31 mouse cellular contexts compared by ENCODE assay signal in the genomic region with DNA sequence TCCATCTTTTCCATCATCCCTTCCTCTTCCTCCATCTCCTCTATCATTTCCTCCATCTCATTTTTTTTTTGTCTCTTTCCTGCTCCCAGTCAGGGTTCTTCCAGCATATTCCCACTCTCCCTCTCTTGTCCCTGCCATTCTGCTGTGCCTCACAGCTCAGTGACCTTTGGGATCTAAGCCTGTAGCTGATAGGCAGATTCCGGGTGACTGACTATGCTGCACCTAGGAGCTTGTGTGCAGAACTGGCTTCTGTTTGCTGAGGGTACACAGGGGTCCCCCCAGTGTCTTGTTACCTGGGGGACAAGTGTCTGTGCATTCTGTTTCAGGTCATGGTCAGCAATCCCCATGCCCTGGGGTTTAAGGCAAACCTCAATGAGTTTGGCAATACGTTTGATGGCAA. TPM values are rescaled to one million over a fixed set of nuclear protein-coding genes. Genes with fewer than 3 reads are reported as not detected.
"Had no signal": no experiment of that assay in that cellular context is flagged by ENCODE, and none has a peak within 500 bp of the region (broad histone marks: within the 10 kb centered on the region; RNA-seq: fewer than 3 reads in every experiment).

No protein-coding gene starts in this region.

- H3K27ac ChIP-seq: gastrocnemius, adult 2 months; heart, embryonic 10.5 days; hindbrain, embryonic 10.5 days; hindbrain, embryonic 12.5 days; hindbrain, embryonic 14.5 days; kidney, embryonic 15.5 days; kidney, postnatal 0 days; left cerebral cortex, adult 2 months; limb, embryonic 10.5 days; limb, embryonic 12.5 days; liver, embryonic 13.5 days; liver, embryonic 15.5 days had no signal

- H3K4me3 ChIP-seq: gastrocnemius, adult 2 months; heart, embryonic 10.5 days; heart, embryonic 12.5 days; hindbrain, embryonic 10.5 days; hindbrain, embryonic 12.5 days; kidney, embryonic 15.5 days; left cerebral cortex, adult 2 months; limb, embryonic 10.5 days; limb, embryonic 12.5 days; liver, embryonic 13.5 days; liver, embryonic 15.5 days had no signal

- DNase-seq: gastrocnemius, adult 2 months; gastrocnemius, postnatal 10 days; gastrocnemius, postnatal 25 days; heart, postnatal 10 days; heart, postnatal 4 days; kidney, adult 11 months; kidney, adult 2 months; kidney, adult 9 months; kidney, postnatal 14 days; kidney, postnatal 36 days; layer of hippocampus, adult 9-11 months; layer of hippocampus, postnatal 36 days; liver; liver, embryonic 13.5 days; liver, postnatal 0 days had no signal

- H3K4me2 ChIP-seq: heart, embryonic 12.5 days; hindbrain, embryonic 12.5 days; hindbrain, embryonic 14.5 days; kidney, embryonic 15.5 days; limb, embryonic 12.5 days; liver, embryonic 11.5 days; liver, embryonic 13.5 days; liver, embryonic 15.5 days had no signal

- H3K27me3 ChIP-seq: heart, embryonic 12.5 days; hindbrain, embryonic 12.5 days; kidney, embryonic 15.5 days; limb, embryonic 12.5 days; liver, embryonic 15.5 days had no signal

- ATAC-seq: hindbrain, embryonic 16.5 days; inflammation-experienced regulatory T-cells, adult 6 months; liver, postnatal 0 days had no signal

- H3K36me3 ChIP-seq: heart, embryonic 10.5 days; heart, embryonic 12.5 days; hindbrain, embryonic 10.5 days; hindbrain, embryonic 12.5 days; kidney, embryonic 15.5 days; limb, embryonic 10.5 days; limb, embryonic 12.5 days; liver, embryonic 13.5 days; liver, embryonic 15.5 days had no signal

- H3K4me1 ChIP-seq: heart, embryonic 10.5 days; heart, embryonic 12.5 days; hindbrain, embryonic 10.5 days; hindbrain, embryonic 12.5 days; limb, embryonic 10.5 days; limb, embryonic 12.5 days had no signal

- H3K9ac ChIP-seq: heart, embryonic 12.5 days; hindbrain, embryonic 12.5 days; hindbrain, embryonic 14.5 days; kidney, embryonic 15.5 days; limb, embryonic 12.5 days; liver, embryonic 13.5 days; liver, embryonic 15.5 days; liver, postnatal 0 days had no signal

- H3K9me3 ChIP-seq: heart, embryonic 10.5 days; heart, embryonic 12.5 days; hindbrain, embryonic 10.5 days; hindbrain, embryonic 12.5 days; kidney, embryonic 15.5 days; limb, embryonic 10.5 days; limb, embryonic 12.5 days; liver, embryonic 13.5 days; liver, embryonic 15.5 days had no signal

RNA-seq across cellular contexts. Expression of gene Catsperd, which starts 26.8 kb away (rescaled TPM):
- total RNA-seq: gastrocnemius, postnatal 25 days; gastrocnemius, postnatal 4 days; heart, postnatal 25 days had no signal
